Mouse (Mus musculus) forebrain, embryonic 13.5 days (tissue): ENCODE data around the gene Dlk2. TPM values are rescaled to one million over a fixed set of nuclear protein-coding genes. Genes with fewer than 3 reads are reported as not detected.

Experiments
- ATAC-seq: fragments of 200-750 bp; cut with Nextera tagmentation; 2 replicates; pipeline ENCODE4 v1.8.0; 2017
- H3K27ac ChIP-seq: fragments of 300-500 bp; sonication (generic); 2 replicates; pipeline ENCODE4 v1.5.1; 2015; ENCODE audit warnings: inconsistent platforms, mild to moderate bottlenecking, moderate library complexity
- H3K27me3 ChIP-seq: fragments of 300-500 bp; sonication (generic); 2 replicates; pipeline ENCODE4 v1.6.1; 2015; ENCODE audit warnings: mild to moderate bottlenecking, inconsistent platforms
- H3K36me3 ChIP-seq: fragments of 300-500 bp; sonication (generic); 2 replicates; pipeline ENCODE4 v1.6.1; 2015; ENCODE audit warnings: mild to moderate bottlenecking, inconsistent platforms; ENCODE audit not compliant: poor library complexity, severe bottlenecking
- H3K4me1 ChIP-seq: fragments of 300-500 bp; sonication (generic); 2 replicates; pipeline ENCODE4 v1.6.1; 2015; ENCODE audit warnings: inconsistent platforms
- H3K4me2 ChIP-seq: fragments of 300-500 bp; sonication (generic); 2 replicates; pipeline ENCODE4 v1.6.1; 2015; ENCODE audit warnings: inconsistent platforms, mild to moderate bottlenecking, moderate library complexity
- H3K4me3 ChIP-seq: fragments of 300-500 bp; sonication (generic); 2 replicates; pipeline ENCODE4 v1.5.1; 2015; ENCODE audit warnings: mild to moderate bottlenecking, inconsistent platforms
- H3K9ac ChIP-seq: fragments of 300-500 bp; sonication (generic); 2 replicates; pipeline ENCODE4 v1.6.1; 2015; ENCODE audit warnings: mild to moderate bottlenecking, inconsistent platforms
- H3K9me3 ChIP-seq: fragments of 300-500 bp; sonication (generic); replicated peaks from 2 replicates; pipeline ENCODE4 v1.6.1; 2016; ENCODE audit warnings: inconsistent platforms
- WGBS: fragments of 180-500 bp; shearing (Covaris S2); methylation state at CpG from one replicate; pipeline ENCODE4 v1.1.7; 2015; 5-methylcytosine and 5-hydroxymethylcytosine counted together
- polyA plus RNA-seq: library from polyadenylated mRNA; unstranded; fragments of >200 nt; fragmentation: Nextera tagmentation; extraction: Ambion mirVana; gene quantifications from 2 replicates; pipeline ENCODE4 v1.2.1, GENCODE M21; 2015

The Dlk2 gene
- polyA plus RNA-seq, 1 experiment from 2014 or later, result 2.6 TPM

- H3K4me1 ChIP-seq, result peaks cover 10% of the 10 kb centered on the region
- WGBS, result under 1% methylated on average over 36 of the region's 40 CpGs
- peak; percentile 99 for ATAC-seq
- no peaks in the 10 kb centered on the region for H3K9me3 ChIP-seq
- H3K4me2 ChIP-seq, result peak within 1 kb of the TSS; percentile 85
- peak within 1 kb of the TSS; percentile 97 for H3K27ac ChIP-seq
- peaks cover 2% of the 10 kb centered on the region; the same call in 1 of the 2 replicates for H3K27me3 ChIP-seq
- H3K4me3 ChIP-seq, result peak within 1 kb of the TSS; percentile 71
- H3K36me3 ChIP-seq, result peaks cover 11% of the 10 kb centered on the region; the same call in 1 of the 2 replicates
- peak within 1 kb of the TSS; percentile 86 for H3K9ac ChIP-seq
Observed at GRCm38 (mm10) chr17:46327906-46328534, 30.8 kb downstream of the Dlk2 start, which contains the start of gene Abcc10. TSS of gene Abcc10 (minus strand) at chr17:46328352.

GRCm38 (mm10) chr17:46328723-46329122, 31.5 kb downstream of the Dlk2 start:
- peak overlapping the region; percentile 71 for H3K4me3 ChIP-seq
- peaks cover 10% of the 10 kb centered on the region for H3K4me1 ChIP-seq
- H3K36me3 ChIP-seq, result 0 out of 2 replicates have a peak, but pooled peaks cover 4% of the 10 kb centered on the region
- WGBS, result 72% methylated on average over 6 of the region's 6 CpGs
- peak overlapping the region; percentile 86 for H3K9ac ChIP-seq
- no peak for ATAC-seq
- no peaks in the 10 kb centered on the region for H3K9me3 ChIP-seq
- H3K27me3 ChIP-seq, result peaks cover 2% of the 10 kb centered on the region; the same call in 1 of the 2 replicates
- peak overlapping the region; percentile 97 for H3K27ac ChIP-seq
- H3K4me2 ChIP-seq, result peak overlapping the region; percentile 85

GRCm38 (mm10) chr17:46336475-46336874, 39.3 kb downstream of the Dlk2 start:
- peaks cover 2% of the 10 kb centered on the region for H3K27me3 ChIP-seq
- ATAC-seq, result no peak
- H3K9ac ChIP-seq, result no peak overlapping the region
- WGBS, result 33% methylated on average over 5 of the region's 5 CpGs
- no peak overlapping the region for H3K4me3 ChIP-seq
- no peaks in the 10 kb centered on the region for H3K9me3 ChIP-seq
- H3K27ac ChIP-seq, result no peak overlapping the region
- no peak overlapping the region for H3K4me2 ChIP-seq
- no peaks in the 10 kb centered on the region for H3K4me1 ChIP-seq
- no peaks in the 10 kb centered on the region for H3K36me3 ChIP-seq

GRCm38 (mm10) chr17:46341208-46341607, 44.0 kb downstream of the Dlk2 start:
- ATAC-seq, result no peak
- WGBS, result 86% methylated on average over 7 of the region's 7 CpGs
- peaks cover 18% of the 10 kb centered on the region for H3K9me3 ChIP-seq
- no peaks in the 10 kb centered on the region for H3K36me3 ChIP-seq
- H3K9ac ChIP-seq, result no peak overlapping the region
- no peak overlapping the region for H3K4me2 ChIP-seq
- H3K27me3 ChIP-seq, result no peaks in the 10 kb centered on the region
- no peak overlapping the region for H3K4me3 ChIP-seq
- no peaks in the 10 kb centered on the region for H3K4me1 ChIP-seq
- H3K27ac ChIP-seq, result no peak overlapping the region

- Histone ChIP-seq H3K9ac (no peak overlapping the region), H3K4me2 (no peak overlapping the region), H3K27ac (no peak overlapping the region), H3K9me3 (peaks cover 5% of the 10 kb centered on the region; the same call in 1 of the 2 replicates), H3K4me1 (no peaks in the 10 kb centered on the region), H3K36me3 (no peaks in the 10 kb centered on the region), H3K27me3 (no peaks in the 10 kb centered on the region), H3K4me3 (no peak overlapping the region)
- ATAC-seq, result no peak
- WGBS, result 89% methylated on average over 8 of the region's 8 CpGs
Observed at GRCm38 (mm10) chr17:46351026-46351700, 53.9 kb downstream of the Dlk2 start.

Other genes with a start within 250 kb of the Dlk2 start
- 136 and 137 TPM in 2 replicates for gene Mrps18a, start 186.4 kb upstream of the Dlk2 start, polyA plus RNA-seq
- gene Rsph9, start 153.2 kb upstream of the Dlk2 start, polyA plus RNA-seq, result 22.1 and 26.1 TPM in 2 replicates
- gene Mad2l1bp, start 143.9 kb upstream of the Dlk2 start, polyA plus RNA-seq, result 30.9 and 31.9 TPM in 2 replicates
- gene Gtpbp2, start 136.4 kb upstream of the Dlk2 start, polyA plus RNA-seq, result 38.3 and 43.1 TPM in 2 replicates
- gene Polh, start 94.8 kb upstream of the Dlk2 start, polyA plus RNA-seq, result 10.9 and 11.2 TPM in 2 replicates
- gene Xpo5, start 94.6 kb upstream of the Dlk2 start, polyA plus RNA-seq, result 45.0 and 51.3 TPM in 2 replicates
- gene Polr1c, start 49.4 kb upstream of the Dlk2 start, polyA plus RNA-seq, result 96.1 and 110 TPM in 2 replicates
- gene Yipf3, start 49.3 kb upstream of the Dlk2 start, polyA plus RNA-seq, result 80.3 and 84.0 TPM in 2 replicates
- 4.9 and 5.8 TPM in 2 replicates for gene Lrrc73, start 43.9 kb upstream of the Dlk2 start, polyA plus RNA-seq
- 36.9 and 38.9 TPM in 2 replicates for gene Tjap1, start 14.4 kb upstream of the Dlk2 start, polyA plus RNA-seq
- 6.3 and 6.4 TPM in 2 replicates for gene Abcc10, start 30.9 kb downstream of the Dlk2 start, polyA plus RNA-seq
- gene Zfp318, start 86.3 kb downstream of the Dlk2 start, polyA plus RNA-seq, result 7.2 and 11.0 TPM in 2 replicates
- 0.75 and 0.89 TPM in 2 replicates for gene Crip3, start 131.5 kb downstream of the Dlk2 start, polyA plus RNA-seq
- 0.13 TPM in 1 of 2 replicates, not detected in the other for gene Slc22a7, start 141.0 kb downstream of the Dlk2 start, polyA plus RNA-seq
- gene Ttbk1, start 190.3 kb downstream of the Dlk2 start, polyA plus RNA-seq, result 3.7 and 4.1 TPM in 2 replicates
- 51.2 and 59.0 TPM in 2 replicates for gene Dnph1, start 199.3 kb downstream of the Dlk2 start, polyA plus RNA-seq
- 9.8 and 12.4 TPM in 2 replicates for gene Cul9, start 249.0 kb downstream of the Dlk2 start, polyA plus RNA-seq